Comparison of ENCODE assay signal across 20 mouse cellular contexts in the genomic region with DNA sequence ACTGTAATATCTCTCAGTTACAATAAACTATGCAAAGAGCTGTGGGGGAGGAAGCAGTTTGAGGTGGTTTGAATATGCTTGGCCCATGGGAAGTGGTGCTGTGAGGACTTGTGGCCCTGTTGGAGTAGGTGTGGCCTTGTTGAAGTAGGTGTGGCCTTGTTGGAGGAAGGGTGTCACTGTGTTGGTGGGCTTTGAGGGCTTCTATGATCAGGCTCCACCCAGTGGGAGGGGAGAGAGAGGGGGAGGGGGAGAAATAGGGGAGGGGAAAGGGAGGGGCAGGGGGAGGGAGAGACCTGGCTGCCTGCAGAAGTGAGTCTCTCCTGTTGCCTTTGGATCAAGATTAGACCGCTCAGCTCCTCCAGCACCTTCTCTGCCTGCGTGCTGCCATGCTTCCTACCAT.
"Had no signal": no experiment of that assay in that cellular context is flagged by ENCODE, and none has a peak within 500 bp of the region (broad histone marks: within the 10 kb centered on the region; RNA-seq: fewer than 3 reads in every experiment).

No protein-coding gene starts in this region.

- H3K9ac ChIP-seq: liver, postnatal 0 days; lung, embryonic 15.5 days; midbrain, embryonic 12.5 days; neural tube, embryonic 13.5 days; neural tube, embryonic 15.5 days; stomach, embryonic 15.5 days had no signal

- H3K27ac ChIP-seq: lung, embryonic 15.5 days; macrophage; midbrain, embryonic 12.5 days; neural tube, embryonic 13.5 days; neural tube, embryonic 15.5 days; stomach, embryonic 15.5 days; stomach, postnatal 0 days had no signal

- H3K4me2 ChIP-seq: lung, embryonic 15.5 days; midbrain, embryonic 12.5 days; neural tube, embryonic 13.5 days; neural tube, embryonic 15.5 days; stomach, embryonic 15.5 days had no signal

- DNase-seq: liver, postnatal 0 days; lung, adult 2 months; lung, postnatal 14 days; lung, postnatal 36 days; midbrain, embryonic 14.5 days; right cerebral cortex, postnatal 14 days; thymus, adult 2 months; thymus, postnatal 25 days; thymus, postnatal 4 days had no signal

- ATAC-seq: liver, postnatal 0 days; lung, postnatal 0 days; midbrain, embryonic 16.5 days had no signal

- H3K27me3 ChIP-seq: lung, embryonic 15.5 days; midbrain, embryonic 12.5 days; neural tube, embryonic 13.5 days; neural tube, embryonic 15.5 days; stomach, embryonic 15.5 days had no signal

- H3K4me1 ChIP-seq: lung, embryonic 15.5 days; midbrain, embryonic 12.5 days; stomach, embryonic 15.5 days had no signal

- H3K9me3 ChIP-seq: lung, embryonic 15.5 days; midbrain, embryonic 12.5 days; neural tube, embryonic 13.5 days; neural tube, embryonic 15.5 days; stomach, embryonic 15.5 days had no signal

- H3K4me3 ChIP-seq: lung, embryonic 15.5 days; megakaryocyte, embryonic 14.5 days; midbrain, embryonic 12.5 days; myocyte; neural tube, embryonic 13.5 days; neural tube, embryonic 15.5 days; stomach, embryonic 15.5 days had no signal

- H3K36me3 ChIP-seq: lung, embryonic 15.5 days; midbrain, embryonic 12.5 days; neural tube, embryonic 13.5 days; neural tube, embryonic 15.5 days; stomach, embryonic 15.5 days had no signal
